Mouse (Mus musculus): ENCODE data around the gene Shank1.

Gene Shank1

GRCm38 (mm10) chr7:44340226-44340625, 30.2 kb downstream of the Shank1 start:
- in situ Hi-C loops (cut with MboI, MseI): no loop called here

GRCm38 (mm10) chr7:44341119-44341518, 31.1 kb downstream of the Shank1 start:
- in situ Hi-C loops (cut with MboI, MseI): no loop called here

- in situ Hi-C loops (cut with MboI, MseI): no loop called here
These were observed 31.7 kb downstream of the Shank1 start for GRCm38 (mm10) chr7:44341714-44342113.

GRCm38 (mm10) chr7:44343459-44344015, 33.5 kb downstream of the Shank1 start:
- in situ Hi-C loops (cut with MboI, MseI): no loop called here

GRCm38 (mm10) chr7:44344622-44345021, 34.6 kb downstream of the Shank1 start:
- in situ Hi-C loops (cut with MboI, MseI): no loop called here

GRCm38 (mm10) chr7:44349043-44349442, 39.0 kb downstream of the Shank1 start:
- in situ Hi-C loops (cut with MboI, MseI): no loop called here

GRCm38 (mm10) chr7:44350957-44351711, 41.1 kb downstream of the Shank1 start:
- in situ Hi-C loops (cut with MboI, MseI): loop anchor here (5.0 kb wide), 2 partner anchors 39 to 84 kb away; partner anchors contain the start of gene Shank1

- in situ Hi-C loops (cut with MboI, MseI): loop anchor here (5.0 kb wide), 2 partner anchors 40 to 85 kb away; partner anchors contain the start of gene Shank1
These were observed 42.1 kb downstream of the Shank1 start for GRCm38 (mm10) chr7:44351881-44352749.

- in situ Hi-C loops (cut with MboI, MseI): loop anchor here (5.0 kb wide), 2 partner anchors 41 to 86 kb away; partner anchors contain the start of gene Shank1
These were observed 42.9 kb downstream of the Shank1 start for GRCm38 (mm10) chr7:44352750-44353600.

GRCm38 (mm10) chr7:44353601-44354340, 43.7 kb downstream of the Shank1 start:
- in situ Hi-C loops (cut with MboI, MseI): loop anchor here (5.0 kb wide), 2 partner anchors 41 to 86 kb away; partner anchors contain the start of gene Shank1

- in situ Hi-C loops (cut with MboI, MseI): no loop called here
These were observed 45.4 kb downstream of the Shank1 start for GRCm38 (mm10) chr7:44355411-44355810.

GRCm38 (mm10) chr7:44356590-44357481, 46.8 kb downstream of the Shank1 start:
- in situ Hi-C loops (cut with MboI, MseI): no loop called here

GRCm38 (mm10) chr7:44357531-44357930, 47.5 kb downstream of the Shank1 start:
- in situ Hi-C loops (cut with MboI, MseI): no loop called here

GRCm38 (mm10) chr7:44358012-44358411, 48.0 kb downstream of the Shank1 start:
- in situ Hi-C loops (cut with MboI, MseI): no loop called here

GRCm38 (mm10) chr7:44358886-44359654, 49.0 kb downstream of the Shank1 start:
- in situ Hi-C loops (cut with MboI, MseI): no loop called here

GRCm38 (mm10) chr7:44359908-44360672, 50.0 kb downstream of the Shank1 start:
- in situ Hi-C loops (cut with MboI, MseI): no loop called here

GRCm38 (mm10) chr7:44360792-44361301, 50.8 kb downstream of the Shank1 start:
- in situ Hi-C loops (cut with MboI, MseI): no loop called here

GRCm38 (mm10) chr7:44372678-44373077, 62.6 kb downstream of the Shank1 start:
- in situ Hi-C loops (cut with MboI, MseI): no loop called here
